Mouse (Mus musculus): ENCODE data around the gene Obscn. TPM values are rescaled to one million over a fixed set of nuclear protein-coding genes. Genes with fewer than 3 reads are reported as not detected.
A peak's percentile ranks its signal among the peaks of the same experiment; 100 is the strongest.

Obscn gene
- polyA plus RNA-seq, 1 experiment from 2014 or later, result 0.29 TPM

DNA sequence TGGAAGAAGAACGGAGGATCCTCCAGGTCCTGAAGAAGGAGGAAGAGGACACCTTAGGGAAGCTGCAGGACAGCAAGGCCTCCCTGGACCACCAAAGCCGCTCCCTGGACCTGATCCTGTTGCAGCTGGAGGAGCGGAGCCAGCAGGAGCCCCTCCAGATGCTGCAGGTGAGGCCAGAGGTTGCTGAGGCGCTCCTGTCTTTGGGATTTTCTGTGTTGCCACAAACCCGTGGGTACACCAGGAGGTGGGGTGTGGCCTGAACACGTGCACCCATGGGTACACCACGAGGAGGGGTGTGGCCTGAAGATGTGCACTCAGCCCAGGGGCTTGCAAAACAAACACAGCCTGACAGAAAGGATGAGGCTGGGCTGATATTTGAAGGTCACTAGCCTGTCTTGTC lies 167.7 kb downstream of the Obscn start:
- Histone ChIP-seq H3K27ac (ENCODE audit: low read length) (no peak overlapping the region), H3K4me1 (ENCODE audit: control insufficient read depth, insufficient read depth, low read length) (no peaks in the 10 kb centered on the region), H3K9me3 (replicated peaks; ENCODE audit: control insufficient read depth, low read length, poor library complexity, severe bottlenecking) (no peaks in the 10 kb centered on the region), H3K4me2 (ENCODE audit: low read length) (no peak overlapping the region), H3K27me3 (ENCODE audit: control insufficient read depth, insufficient read depth, low read depth, low read length) (no peaks in the 10 kb centered on the region), H3K9ac (ENCODE audit: low read depth, low read length) (no peak overlapping the region), H3K36me3 (ENCODE audit: control insufficient read depth, insufficient read depth, low read length) (no peaks in the 10 kb centered on the region; the same call in 1 of the 2 replicates), H3K4me3 (ENCODE audit: low read depth, low read length) (no peak overlapping the region)
- 87% methylated on average over 7 of the region's 7 CpGs for WGBS
- ATAC-seq, result no peak

- no peaks in the 10 kb centered on the region; the same call in 1 of the 2 replicates for H3K36me3 ChIP-seq (ENCODE audit: control insufficient read depth, insufficient read depth, low read length)
- no peak overlapping the region for H3K9ac ChIP-seq (ENCODE audit: low read depth, low read length)
- no peak for ATAC-seq
- no peak overlapping the region for H3K27ac ChIP-seq (ENCODE audit: low read length)
- 97% methylated on average over 1 of the region's 1 CpGs for WGBS
- no peaks in the 10 kb centered on the region for H3K27me3 ChIP-seq (ENCODE audit: control insufficient read depth, insufficient read depth, low read depth, low read length)
- no peaks in the 10 kb centered on the region for H3K4me1 ChIP-seq (ENCODE audit: control insufficient read depth, insufficient read depth, low read length)
- no peak overlapping the region for H3K4me2 ChIP-seq (ENCODE audit: low read length)
- no peak overlapping the region for H3K4me3 ChIP-seq (ENCODE audit: low read depth, low read length)
- no peaks in the 10 kb centered on the region for H3K9me3 ChIP-seq (replicated peaks; ENCODE audit: control insufficient read depth, low read length, poor library complexity, severe bottlenecking)
Measured at GRCm38 (mm10) chr11:58967346-58967745, 168.9 kb downstream of the Obscn start.

DNA sequence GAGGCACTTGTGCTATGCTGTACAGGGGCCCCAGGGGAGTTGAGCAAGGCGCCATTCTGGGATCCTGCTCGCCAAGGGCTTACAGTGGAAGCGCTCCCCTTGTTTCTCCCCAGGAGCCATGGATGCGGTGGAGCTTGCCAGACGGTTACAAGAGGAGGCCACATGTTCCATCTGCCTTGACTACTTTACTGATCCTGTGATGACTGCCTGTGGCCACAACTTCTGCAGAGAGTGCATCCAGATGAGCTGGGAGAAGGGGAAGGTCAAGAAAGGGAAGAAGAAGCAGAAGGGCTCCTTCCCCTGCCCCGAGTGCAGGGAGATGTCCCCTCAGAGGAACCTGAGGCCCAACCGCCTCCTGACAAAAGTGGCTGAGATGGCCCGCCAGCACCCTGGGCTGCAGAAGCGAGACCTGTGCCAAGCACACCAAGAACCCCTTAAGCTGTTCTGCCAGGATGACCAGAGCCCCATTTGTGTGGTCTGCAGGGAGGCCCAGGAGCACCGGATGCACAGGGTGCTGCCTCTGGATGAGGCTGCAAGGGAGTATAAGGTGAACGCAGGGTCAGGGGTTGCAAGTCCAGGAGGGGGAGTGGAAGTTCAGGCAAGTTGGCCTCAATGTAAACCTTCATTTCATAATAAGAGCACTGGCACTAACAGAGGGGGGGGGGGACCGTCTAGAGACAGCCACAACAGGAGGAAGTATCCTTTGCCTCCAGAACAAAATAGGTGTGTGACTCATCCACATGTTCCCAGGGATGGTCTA lies 171.0 kb downstream of the Obscn start:
- no peak for ATAC-seq
- no peaks in the 10 kb centered on the region for H3K9me3 ChIP-seq (replicated peaks; ENCODE audit: control insufficient read depth, low read length, poor library complexity, severe bottlenecking)
- H3K36me3 ChIP-seq (ENCODE audit: control insufficient read depth, insufficient read depth, low read length), result no peaks in the 10 kb centered on the region
- no peaks in the 10 kb centered on the region for H3K27me3 ChIP-seq (ENCODE audit: control insufficient read depth, insufficient read depth, low read depth, low read length)
- H3K4me3 ChIP-seq (ENCODE audit: low read depth, low read length), result no peak overlapping the region
- H3K9ac ChIP-seq (ENCODE audit: low read depth, low read length), result no peak overlapping the region
- H3K4me2 ChIP-seq (ENCODE audit: low read length), result no peak overlapping the region
- H3K4me1 ChIP-seq (ENCODE audit: control insufficient read depth, insufficient read depth, low read length), result no peaks in the 10 kb centered on the region
- WGBS, result 45% methylated on average over 12 of the region's 12 CpGs
- H3K27ac ChIP-seq (ENCODE audit: low read length), result no peak overlapping the region

DNA sequence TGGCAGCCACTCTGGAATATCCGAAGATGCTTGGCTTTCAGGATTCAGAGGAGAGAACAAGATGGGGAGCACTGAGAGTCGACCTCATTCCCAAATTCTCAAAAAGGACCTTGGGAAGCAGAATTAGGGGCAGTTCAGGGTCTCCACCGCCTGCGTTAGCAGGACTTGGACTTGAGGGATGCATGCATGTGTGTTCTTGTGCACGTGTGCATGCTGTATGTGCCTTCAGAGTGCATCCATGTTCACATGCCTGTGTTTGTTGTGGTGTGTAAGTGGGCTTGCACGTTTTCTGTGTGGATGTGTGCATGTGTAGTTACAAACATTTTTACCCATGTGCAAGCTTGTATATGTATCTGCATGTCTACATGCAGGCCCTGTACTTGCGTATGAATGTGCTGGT lies 172.0 kb downstream of the Obscn start:
- no peak for ATAC-seq

GRCm38 (mm10) chr11:58963543-58963942 lies 172.7 kb downstream of the Obscn start:
- Histone ChIP-seq H3K4me1 (ENCODE audit: control insufficient read depth, insufficient read depth, low read length) (peaks cover 7% of the 10 kb centered on the region), H3K4me3 (ENCODE audit: low read depth, low read length) (no peak overlapping the region), H3K27ac (ENCODE audit: low read length) (no peak overlapping the region), H3K27me3 (ENCODE audit: control insufficient read depth, insufficient read depth, low read depth, low read length) (no peaks in the 10 kb centered on the region), H3K36me3 (ENCODE audit: control insufficient read depth, insufficient read depth, low read length) (no peaks in the 10 kb centered on the region), H3K9ac (ENCODE audit: low read depth, low read length) (no peak overlapping the region), H3K4me2 (ENCODE audit: low read length) (no peak overlapping the region), H3K9me3 (replicated peaks; ENCODE audit: control insufficient read depth, low read length, poor library complexity, severe bottlenecking) (no peaks in the 10 kb centered on the region)
- 41% methylated on average over 17 of the region's 17 CpGs for WGBS
- no peak for ATAC-seq

More for the DNA sequence above, 172.0 kb downstream of the Obscn start:
- Histone ChIP-seq H3K4me3 (ENCODE audit: low read depth, low read length) (no peak overlapping the region), H3K4me1 (ENCODE audit: control insufficient read depth, insufficient read depth, low read length) (peaks cover 4% of the 10 kb centered on the region; the same call in 1 of the 2 replicates), H3K27me3 (ENCODE audit: control insufficient read depth, insufficient read depth, low read depth, low read length) (no peaks in the 10 kb centered on the region), H3K36me3 (ENCODE audit: control insufficient read depth, insufficient read depth, low read length) (no peaks in the 10 kb centered on the region), H3K9ac (ENCODE audit: low read depth, low read length) (no peak overlapping the region), H3K27ac (ENCODE audit: low read length) (no peak overlapping the region), H3K4me2 (ENCODE audit: low read length) (no peak overlapping the region), H3K9me3 (replicated peaks; ENCODE audit: control insufficient read depth, low read length, poor library complexity, severe bottlenecking) (no peaks in the 10 kb centered on the region)
- 86% methylated on average over 7 of the region's 7 CpGs for WGBS

GRCm38 (mm10) chr11:58961364-58962177 lies 174.6 kb downstream of the Obscn start:
- Histone ChIP-seq H3K4me3 (ENCODE audit: low read depth, low read length) (no peak overlapping the region), H3K27me3 (ENCODE audit: control insufficient read depth, insufficient read depth, low read depth, low read length) (no peaks in the 10 kb centered on the region), H3K9ac (ENCODE audit: low read depth, low read length) (no peak overlapping the region), H3K36me3 (ENCODE audit: control insufficient read depth, insufficient read depth, low read length) (0 out of 2 replicates have a peak, but pooled peaks cover 3% of the 10 kb centered on the region), H3K27ac (ENCODE audit: low read length) (no peak overlapping the region), H3K4me1 (ENCODE audit: control insufficient read depth, insufficient read depth, low read length) (peaks cover 27% of the 10 kb centered on the region), H3K9me3 (replicated peaks; ENCODE audit: control insufficient read depth, low read length, poor library complexity, severe bottlenecking) (no peaks in the 10 kb centered on the region), H3K4me2 (ENCODE audit: low read length) (no peak overlapping the region)
- 65% methylated on average over 50 of the region's 50 CpGs for WGBS
- ATAC-seq, result no peak

GRCm38 (mm10) chr11:58959921-58960465 lies 176.2 kb downstream of the Obscn start:
- H3K4me3 ChIP-seq (ENCODE audit: low read depth, low read length), result peak overlapping the region; percentile 50
- 0 out of 2 replicates have a peak, but pooled peaks cover 3% of the 10 kb centered on the region for H3K36me3 ChIP-seq (ENCODE audit: control insufficient read depth, insufficient read depth, low read length)
- peaks cover 31% of the 10 kb centered on the region for H3K4me1 ChIP-seq (ENCODE audit: control insufficient read depth, insufficient read depth, low read length)
- H3K27ac ChIP-seq (ENCODE audit: low read length), result peak overlapping the region; percentile 83
- no peaks in the 10 kb centered on the region for H3K9me3 ChIP-seq (replicated peaks; ENCODE audit: control insufficient read depth, low read length, poor library complexity, severe bottlenecking)
- H3K4me2 ChIP-seq (ENCODE audit: low read length), result peak overlapping the region; percentile 75
- peak overlapping the region; percentile 36 for H3K9ac ChIP-seq (ENCODE audit: low read depth, low read length)
- peak; percentile 88 for ATAC-seq
- 1% methylated on average over 40 of the region's 40 CpGs for whole genome bisulfite sequencing
- H3K27me3 ChIP-seq (ENCODE audit: control insufficient read depth, insufficient read depth, low read depth, low read length), result no peaks in the 10 kb centered on the region

DNA sequence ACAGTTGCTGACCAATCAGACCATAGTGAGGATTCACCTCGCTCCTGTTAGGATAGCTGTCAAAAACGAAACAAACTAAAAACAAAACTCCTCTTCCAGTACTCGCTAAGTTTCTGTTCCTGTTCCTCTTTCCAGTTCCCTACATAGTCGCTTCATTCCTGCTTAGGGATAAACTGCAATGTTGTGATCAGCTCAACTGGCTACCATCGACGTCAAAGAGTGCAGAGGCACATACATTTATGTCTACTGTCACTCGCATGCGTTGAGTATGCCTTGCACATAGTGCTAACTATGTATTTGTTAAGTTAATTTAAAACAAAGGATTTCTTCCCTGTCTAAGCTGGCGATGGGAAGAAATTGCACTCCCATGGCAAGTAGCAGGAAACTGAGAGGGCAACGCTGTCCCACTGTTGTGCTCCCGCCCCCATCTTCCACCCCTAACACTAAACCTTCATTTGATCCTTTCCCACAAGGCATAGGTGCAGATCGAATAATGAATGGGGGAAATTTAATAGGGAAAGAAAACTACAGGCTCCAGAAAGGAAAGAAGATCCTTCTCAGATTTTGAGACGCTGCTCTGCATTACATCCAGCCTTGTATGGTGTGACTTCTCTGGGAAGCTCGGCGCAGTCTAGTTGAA lies 176.9 kb downstream of the Obscn start:
- peak overlapping the region; percentile 75 for H3K4me2 ChIP-seq (ENCODE audit: low read length)

More for the DNA sequence above, 176.9 kb downstream of the Obscn start:
- peak overlapping the region; percentile 83 for H3K27ac ChIP-seq (ENCODE audit: low read length)
- H3K4me1 ChIP-seq (ENCODE audit: control insufficient read depth, insufficient read depth, low read length), result peaks cover 31% of the 10 kb centered on the region
- H3K9ac ChIP-seq (ENCODE audit: low read depth, low read length), result peak overlapping the region; percentile 36
- no peaks in the 10 kb centered on the region for H3K27me3 ChIP-seq (ENCODE audit: control insufficient read depth, insufficient read depth, low read depth, low read length)
- 0 out of 2 replicates have a peak, but pooled peaks cover 3% of the 10 kb centered on the region for H3K36me3 ChIP-seq (ENCODE audit: control insufficient read depth, insufficient read depth, low read length)
- no peaks in the 10 kb centered on the region for H3K9me3 ChIP-seq (replicated peaks; ENCODE audit: control insufficient read depth, low read length, poor library complexity, severe bottlenecking)
- 33% methylated on average over 15 of the region's 15 CpGs for WGBS
- peak overlapping the region; percentile 50 for H3K4me3 ChIP-seq (ENCODE audit: low read depth, low read length)
- no peak for ATAC-seq

Measured in midbrain, embryonic 16.5 days (tissue).